9 mouse cellular contexts compared by ENCODE assay signal in genomic region chr8:3514681-3515247, GRCm38 (mm10). TPM values are rescaled to one million over a fixed set of nuclear protein-coding genes. Genes with fewer than 3 reads are reported as not detected.
DNase-seq lines count a peak whose midpoint lies in the region; ATAC-seq and TF ChIP-seq lines count a peak whose summit lies in the region.
"Had no signal": no experiment of that assay in that cellular context is flagged by ENCODE, and none has a peak within 500 bp of the region (broad histone marks: within the 10 kb centered on the region; RNA-seq: fewer than 3 reads in every experiment).

No protein-coding gene starts in this region.

- peaks cover 51% of the 10 kb centered on the region for H3K36me3 ChIP-seq in heart, embryonic 13.5 days
- peaks cover 4% of the 10 kb centered on the region; the same call in 1 of the 2 replicates for H3K36me3 ChIP-seq in intestine, embryonic 15.5 days
- peaks cover 13% of the 10 kb centered on the region for H3K36me3 ChIP-seq in midbrain, embryonic 16.5 days (ENCODE audit: control insufficient read depth, insufficient read depth, low read length)

- H3K27me3 ChIP-seq in heart, embryonic 13.5 days (replicated peaks): no peaks in the 10 kb centered on the region
- no peaks in the 10 kb centered on the region for H3K27me3 ChIP-seq in intestine, embryonic 15.5 days (replicated peaks)
- no peaks in the 10 kb centered on the region for H3K27me3 ChIP-seq in midbrain, embryonic 16.5 days (ENCODE audit: control insufficient read depth, insufficient read depth, low read depth, low read length)

- no peak for DNase-seq in heart, postnatal 14 days
- no peak for DNase-seq in spleen, postnatal 36 days (ENCODE audit: low spot score in 2 of 2)
- no peak for DNase-seq in adipocyte (ENCODE audit: low spot score)
- no peak for DNase-seq in adrenal gland, postnatal 10 days

- peak overlapping the region; percentile 98 for H3K4me2 ChIP-seq in heart, embryonic 13.5 days
- peak overlapping the region; percentile 89 for H3K4me2 ChIP-seq in intestine, embryonic 15.5 days (replicated peaks)
- H3K4me2 ChIP-seq in midbrain, embryonic 16.5 days (ENCODE audit: low read length): peak overlapping the region; percentile 87

- H3K9me3 ChIP-seq in heart, embryonic 13.5 days: no peaks in the 10 kb centered on the region
- H3K9me3 ChIP-seq in intestine, embryonic 15.5 days: no peaks in the 10 kb centered on the region
- no peaks in the 10 kb centered on the region for H3K9me3 ChIP-seq in midbrain, embryonic 16.5 days (replicated peaks; ENCODE audit: control insufficient read depth, low read length, poor library complexity, severe bottlenecking)

- 32% methylated on average over 13 of the region's 13 CpGs for WGBS in heart, embryonic 13.5 days
- WGBS in intestine, embryonic 15.5 days: 32% methylated on average over 13 of the region's 13 CpGs
- 29% methylated on average over 13 of the region's 13 CpGs for WGBS in midbrain, embryonic 16.5 days

- intact Hi-C loops in heart, postnatal 14 days (cut with DNase I): loop anchor here (1.0 kb wide), 1 partner anchor 14 kb away; the partner anchor contains the start of gene Mcoln1

- no peak for TF ChIP-seq POLR2A in cortical plate, adult 2 months (IDR thresholded peaks at IDR 0.05; ENCODE audit: extremely low read depth, insufficient read depth, low read length)

- H3K4me3 ChIP-seq in heart, embryonic 13.5 days: peak overlapping the region; percentile 74
- H3K4me3 ChIP-seq in cortical plate, adult 2 months (ENCODE audit: insufficient read depth, low read length): peak overlapping the region; percentile 74
- peak overlapping the region; percentile 61 for H3K4me3 ChIP-seq in intestine, embryonic 15.5 days (replicated peaks)
- H3K4me3 ChIP-seq in midbrain, embryonic 16.5 days (ENCODE audit: low read depth, low read length): peak overlapping the region; percentile 58

- ATAC-seq in heart, embryonic 13.5 days (ENCODE audit: extremely low read depth, insufficient number of reproducible peaks, low FRiP score, low TSS enrichment): no peak
- no peak for ATAC-seq in intestine, embryonic 15.5 days
- no peak for ATAC-seq in midbrain, embryonic 16.5 days

- H3K4me1 ChIP-seq in heart, embryonic 13.5 days: peaks cover 6% of the 10 kb centered on the region
- H3K4me1 ChIP-seq in cortical plate, adult 2 months (ENCODE audit: control insufficient read depth, insufficient read depth, low read length): no peaks in the 10 kb centered on the region
- no peaks in the 10 kb centered on the region; the same call in 1 of the 2 replicates for H3K4me1 ChIP-seq in intestine, embryonic 15.5 days (replicated peaks)
- H3K4me1 ChIP-seq in midbrain, embryonic 16.5 days (ENCODE audit: control insufficient read depth, insufficient read depth, low read length): peaks cover 11% of the 10 kb centered on the region

- no peak for TF ChIP-seq CTCF in cortical plate, adult 2 months (IDR thresholded peaks at IDR 0.05; ENCODE audit: extremely low read depth, insufficient read depth, low read length)

- H3K9ac ChIP-seq in heart, embryonic 13.5 days: peak overlapping the region; percentile 81
- H3K9ac ChIP-seq in intestine, embryonic 15.5 days: no peak overlapping the region
- H3K9ac ChIP-seq in midbrain, embryonic 16.5 days (ENCODE audit: low read depth, low read length): peak overlapping the region; percentile 78

- H3K27ac ChIP-seq in heart, embryonic 13.5 days (replicated peaks): peak overlapping the region; percentile 26; the same call in 1 of the 2 replicates
- 0 out of 2 replicates have a peak overlapping the region, but pooled peaks have one; percentile 0 for H3K27ac ChIP-seq in cortical plate, adult 2 months (ENCODE audit: insufficient read depth, low read length)
- no peak overlapping the region for H3K27ac ChIP-seq in intestine, embryonic 15.5 days
- H3K27ac ChIP-seq in midbrain, embryonic 16.5 days (ENCODE audit: low read length): peak overlapping the region; percentile 84

RNA-seq across cellular contexts. Expression of gene Pnpla6, which starts 0.4 kb away (rescaled TPM):
- polyA plus RNA-seq in heart, embryonic 13.5 days (2015; fragmentation: Nextera tagmentation; extraction: Ambion mirVana): 16.6 and 18.0 TPM in 2 replicates
- 10 to 100 TPM; 12.3 to 14.0 TPM for total RNA-seq in heart, postnatal 14 days (2021)
- polyA plus RNA-seq in cortical plate, adult 2 months (2012; rRNA removed): 67.6 and 73.7 TPM in 2 replicates
- 34.4 and 36.7 TPM in 2 replicates for polyA plus RNA-seq in intestine, embryonic 15.5 days (2015; fragmentation: Nextera tagmentation; extraction: Ambion mirVana)
- polyA plus RNA-seq in midbrain, embryonic 16.5 days (2015; fragmentation: Nextera tagmentation; extraction: Ambion mirVana): 43.6 and 49.8 TPM in 2 replicates
- 10 to 100 TPM; 24.2 to 39.3 TPM for total RNA-seq in adrenal gland, postnatal 10 days (2021)

RNA-seq across cellular contexts. Expression of gene Mcoln1, which starts 14.5 kb away (rescaled TPM):
- polyA plus RNA-seq in heart, embryonic 13.5 days (2015; fragmentation: Nextera tagmentation; extraction: Ambion mirVana): 46.1 and 46.7 TPM in 2 replicates
- 10 to 100 TPM; 23.8 to 26.4 TPM for total RNA-seq in heart, postnatal 14 days (2021)
- 235 and 262 TPM in 2 replicates for polyA plus RNA-seq in cortical plate, adult 2 months (2012; rRNA removed)
- polyA plus RNA-seq in intestine, embryonic 15.5 days (2015; fragmentation: Nextera tagmentation; extraction: Ambion mirVana): 52.4 and 60.9 TPM in 2 replicates
- polyA plus RNA-seq in midbrain, embryonic 16.5 days (2015; fragmentation: Nextera tagmentation; extraction: Ambion mirVana): 121 and 129 TPM in 2 replicates
- 10 to 100 TPM; 30.2 to 37.6 TPM for total RNA-seq in adrenal gland, postnatal 10 days (2021)

RNA-seq across cellular contexts. Expression of gene Zfp358, which starts 21.8 kb away (rescaled TPM):
- 30.7 and 32.0 TPM in 2 replicates for polyA plus RNA-seq in heart, embryonic 13.5 days (2015; fragmentation: Nextera tagmentation; extraction: Ambion mirVana)
- 10 to 100 TPM; 25.1 to 26.3 TPM for total RNA-seq in heart, postnatal 14 days (2021)
- 52.5 and 55.0 TPM in 2 replicates for polyA plus RNA-seq in cortical plate, adult 2 months (2012; rRNA removed)
- 31.3 and 32.6 TPM in 2 replicates for polyA plus RNA-seq in intestine, embryonic 15.5 days (2015; fragmentation: Nextera tagmentation; extraction: Ambion mirVana)
- polyA plus RNA-seq in midbrain, embryonic 16.5 days (2015; fragmentation: Nextera tagmentation; extraction: Ambion mirVana): 65.8 and 75.3 TPM in 2 replicates
- 10 to 100 TPM; 23.9 to 25.3 TPM for total RNA-seq in adrenal gland, postnatal 10 days (2021)

RNA-seq across cellular contexts. Expression of gene Tex45, which starts 44.1 kb away (rescaled TPM):
- polyA plus RNA-seq in heart, embryonic 13.5 days (2015; fragmentation: Nextera tagmentation; extraction: Ambion mirVana): not detected in 2 replicates
- total RNA-seq in heart, postnatal 14 days (2021): not detected
- 0.21 and 0.30 TPM in 2 replicates for polyA plus RNA-seq in cortical plate, adult 2 months (2012; rRNA removed)
- not detected in 2 replicates for polyA plus RNA-seq in intestine, embryonic 15.5 days (2015; fragmentation: Nextera tagmentation; extraction: Ambion mirVana)
- 0.31 and 0.46 TPM in 2 replicates for polyA plus RNA-seq in midbrain, embryonic 16.5 days (2015; fragmentation: Nextera tagmentation; extraction: Ambion mirVana)
- total RNA-seq in adrenal gland, postnatal 10 days (2021): under 1 TPM in 1 of 2 experiments, not detected in 1; 0.27 TPM
- total RNA-seq: neutrophil, adult 5-6 weeks had no signal

RNA-seq across cellular contexts. Expression of gene Pex11g, which starts 47.3 kb away (rescaled TPM):
- polyA plus RNA-seq in heart, embryonic 13.5 days (2015; fragmentation: Nextera tagmentation; extraction: Ambion mirVana): 4.9 and 7.2 TPM in 2 replicates
- total RNA-seq in heart, postnatal 14 days (2021): 1 to 10 TPM; 3.0 to 3.5 TPM
- polyA plus RNA-seq in cortical plate, adult 2 months (2012; rRNA removed): 0.89 and 1.5 TPM in 2 replicates
- 8.9 and 15.2 TPM in 2 replicates for polyA plus RNA-seq in intestine, embryonic 15.5 days (2015; fragmentation: Nextera tagmentation; extraction: Ambion mirVana)
- polyA plus RNA-seq in midbrain, embryonic 16.5 days (2015; fragmentation: Nextera tagmentation; extraction: Ambion mirVana): 4.5 and 5.0 TPM in 2 replicates
- 10 to 100 TPM; 13.3 to 16.1 TPM for total RNA-seq in adrenal gland, postnatal 10 days (2021)
